In the genomic region with DNA sequence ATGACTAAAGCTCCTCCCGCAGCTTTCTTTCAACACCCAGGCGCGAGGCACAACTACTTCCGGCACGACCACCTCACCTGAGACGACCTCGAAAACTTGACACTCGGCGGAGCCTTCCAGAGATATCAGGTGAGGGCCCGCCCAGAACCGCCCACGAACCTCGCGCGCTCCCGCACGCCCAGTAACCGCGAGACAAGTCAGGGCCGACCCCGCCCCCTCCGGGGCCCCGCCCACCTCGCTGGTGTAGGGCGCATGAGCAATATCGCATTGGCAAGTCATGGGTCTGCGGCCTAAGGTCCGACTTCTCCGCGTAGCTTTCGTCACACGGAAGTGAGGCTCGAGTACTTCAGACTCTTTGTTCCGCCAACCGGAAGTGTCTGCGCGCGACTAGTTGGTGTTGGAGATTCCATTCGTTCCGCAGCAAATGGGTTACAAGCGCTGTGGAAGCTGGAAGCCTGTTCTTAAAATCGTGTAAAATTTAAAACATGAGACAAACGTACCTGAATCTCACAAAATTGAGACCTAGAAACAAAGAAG, we compare ENCODE assay signal across 1 mouse cellular context.
TF ChIP-seq lines count a peak whose summit lies in the region.

No protein-coding gene starts in this region.

TF ChIP-seq in CH12.LX, 34 proteins besides CTCF, POLR2A, EP300 and RAD21 (continued from another document):
- peak; percentile 89; the same call in 1 of the 2 replicates for TF ChIP-seq KAT2A (IDR thresholded peaks at IDR 0.05; ENCODE audit: insufficient replicate concordance, low read length)
- peak; percentile 87 for TF ChIP-seq ELF1 (IDR thresholded peaks at IDR 0.05; ENCODE audit: low read depth, low read length)
- no peak; the same call in 1 of the 2 replicates for TF ChIP-seq MYC (IDR thresholded peaks at IDR 0.05; ENCODE audit: low read depth, low read length)
- no peak for TF ChIP-seq RCOR1 (conservative IDR thresholded peaks at IDR 0.05; ENCODE audit: low read depth, low read length)
- TF ChIP-seq E2F4 (IDR thresholded peaks at IDR 0.05; ENCODE audit: insufficient replicate concordance, low read depth, low read length): peak; percentile 64; the same call in 1 of the 2 replicates
- TF ChIP-seq TBP (conservative IDR thresholded peaks at IDR 0.05; ENCODE audit: low read depth, low read length): peak; percentile 83; the same call in 1 of the 2 replicates
- peak; percentile 94 for TF ChIP-seq SIN3A (IDR thresholded peaks at IDR 0.05; ENCODE audit: low read length)
- TF ChIP-seq MAZ (IDR thresholded peaks at IDR 0.05; ENCODE audit: low read depth, low read length): peak; percentile 65; the same call in 1 of the 2 replicates
- peak; percentile 87 for TF ChIP-seq MXI1 (IDR thresholded peaks at IDR 0.05; ENCODE audit: low read depth, low read length)
- TF ChIP-seq CHD2 (IDR thresholded peaks at IDR 0.05; ENCODE audit: low read length): peak; percentile 94
- no peak; the same call in 1 of the 2 replicates for TF ChIP-seq POLR2AphosphoS2 (IDR thresholded peaks at IDR 0.05; ENCODE audit: low read depth, low read length)
- TF ChIP-seq PAX5 (IDR thresholded peaks at IDR 0.05; ENCODE audit: low read length): no peak
- no peak for TF ChIP-seq ZNF384 (IDR thresholded peaks at IDR 0.05; ENCODE audit: low read depth, low read length)
- 0 out of 2 replicates have a peak, but pooled peaks have one; percentile 42 for TF ChIP-seq MAFK (IDR thresholded peaks at IDR 0.05; ENCODE audit: insufficient replicate concordance, low read length)
- peak; percentile 93 for TF ChIP-seq HCFC1 (IDR thresholded peaks at IDR 0.05; ENCODE audit: low read depth, low read length)
- peak; percentile 78; the same call in 1 of the 2 replicates for TF ChIP-seq UBTF (IDR thresholded peaks at IDR 0.05; ENCODE audit: low read depth, low read length)
- no peak for TF ChIP-seq USF1 (IDR thresholded peaks at IDR 0.05; ENCODE audit: low read depth, low read length)
- peak; percentile 74; the same call in 1 of the 2 replicates for TF ChIP-seq TCF12 (IDR thresholded peaks at IDR 0.05; ENCODE audit: low read depth, low read length)
- no peak for TF ChIP-seq ETS1 (conservative IDR thresholded peaks at IDR 0.05; ENCODE audit: low read depth, low read length)
- peak; percentile 90 for TF ChIP-seq CHD1 (IDR thresholded peaks at IDR 0.05; ENCODE audit: low read depth, low read length)
- peak; percentile 81 for TF ChIP-seq NRF1 (IDR thresholded peaks at IDR 0.05; ENCODE audit: low read depth, low read length)
- TF ChIP-seq NELFE (IDR thresholded peaks at IDR 0.05; ENCODE audit: low read depth, low read length): peak; percentile 71; the same call in 1 of the 2 replicates
- no peak for TF ChIP-seq ZC3H11A (IDR thresholded peaks at IDR 0.05; ENCODE audit: low read depth, low read length)
- TF ChIP-seq ZMIZ1 (IDR thresholded peaks at IDR 0.05; ENCODE audit: low read depth, low read length): peak; percentile 82
- TF ChIP-seq MEF2A (IDR thresholded peaks at IDR 0.05; ENCODE audit: borderline replicate concordance, low read depth, low read length): peak; percentile 49; the same call in 1 of the 2 replicates
